Mouse (Mus musculus) cerebellum, adult 2 months (tissue): ENCODE measurements at regions not wholly inside any gene's neighbourhood (a gene's known extent, or its start where the extent isn't known, plus 50 kb on each side); places are given as distances from the start of the nearest gene placed in this dataset.

Experiments used
- DNase-seq, 2 experiments: peaks; one replicate each; pipeline ENCODE4 v3.0.0; 2021
- H3K27ac ChIP-seq: fragments of 200-500 bp; 2 replicates; pipeline ENCODE4 v1.5.1; 2012; ENCODE audit warnings: low read length, control low read depth, inconsistent platforms; ENCODE audit not compliant: insufficient read depth
- H3K27me3 ChIP-seq: fragments of 200-500 bp; 2 replicates; pipeline ENCODE4 v1.6.1; 2012; ENCODE audit warnings: inconsistent platforms, mild to moderate bottlenecking, low read length, moderate library complexity; ENCODE audit not compliant: control insufficient read depth, insufficient read depth
- H3K4me1 ChIP-seq: fragments of 200-500 bp; 2 replicates; pipeline ENCODE4 v1.6.1; 2011; ENCODE audit warnings: low read length; ENCODE audit not compliant: control insufficient read depth, insufficient read depth
- H3K4me3 ChIP-seq: fragments of 200-500 bp; replicated peaks from 2 replicates; pipeline ENCODE3; 2011; ENCODE audit warnings: mild to moderate bottlenecking, low read depth, low read length, control low read depth; ENCODE audit not compliant: insufficient read depth
- CTCF ChIP-seq: fragments of 200-500 bp; IDR thresholded peaks from 2 replicates; pipeline ENCODE4 v1.5.1; 2011; ENCODE audit warnings: low read depth, mild to moderate bottlenecking, control low read depth, low read length, moderate library complexity, borderline replicate concordance; ENCODE audit not compliant: insufficient read depth
- POLR2A ChIP-seq: fragments of 200-500 bp; IDR thresholded peaks from 2 replicates; pipeline ENCODE4 v1.6.1; 2011; ENCODE audit warnings: low read length, control low read depth, borderline replicate concordance; ENCODE audit not compliant: insufficient read depth
- WGBS: fragments of 180-500 bp; shearing (Covaris S2); methylation state at CpG from one replicate; pipeline ENCODE4 v1.1.7; 2018; 5-methylcytosine and 5-hydroxymethylcytosine counted together

DNA sequence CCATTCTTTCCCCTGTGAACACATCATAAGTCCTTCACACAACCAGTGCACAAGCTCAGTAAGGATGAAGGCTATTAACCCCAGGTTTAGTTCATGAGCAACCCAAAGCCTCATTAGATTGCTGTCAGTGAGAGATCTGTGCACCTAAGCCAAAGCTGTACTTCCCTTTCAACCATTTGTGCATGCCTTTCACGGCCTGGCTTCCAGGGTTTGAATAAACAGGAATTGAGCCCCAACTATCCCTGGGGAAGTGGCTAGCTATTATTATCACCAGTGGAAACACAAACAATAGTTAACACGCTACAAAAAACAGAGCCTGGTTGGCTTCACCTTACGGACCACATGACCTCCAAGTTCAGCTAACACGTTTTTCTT lies 104.9 kb downstream of the Tmsb4x start:
- TF ChIP-seq POLR2A (no peak), CTCF (no peak)
- no peak overlapping the region for H3K4me3 ChIP-seq
- 72% methylated on average over 4 of the region's 4 CpGs for WGBS
- no peaks in the 10 kb centered on the region for H3K4me1 ChIP-seq
- H3K27me3 ChIP-seq: no peaks in the 10 kb centered on the region
- no peak overlapping the region for H3K27ac ChIP-seq
- DNase-seq: no peak

DNA sequence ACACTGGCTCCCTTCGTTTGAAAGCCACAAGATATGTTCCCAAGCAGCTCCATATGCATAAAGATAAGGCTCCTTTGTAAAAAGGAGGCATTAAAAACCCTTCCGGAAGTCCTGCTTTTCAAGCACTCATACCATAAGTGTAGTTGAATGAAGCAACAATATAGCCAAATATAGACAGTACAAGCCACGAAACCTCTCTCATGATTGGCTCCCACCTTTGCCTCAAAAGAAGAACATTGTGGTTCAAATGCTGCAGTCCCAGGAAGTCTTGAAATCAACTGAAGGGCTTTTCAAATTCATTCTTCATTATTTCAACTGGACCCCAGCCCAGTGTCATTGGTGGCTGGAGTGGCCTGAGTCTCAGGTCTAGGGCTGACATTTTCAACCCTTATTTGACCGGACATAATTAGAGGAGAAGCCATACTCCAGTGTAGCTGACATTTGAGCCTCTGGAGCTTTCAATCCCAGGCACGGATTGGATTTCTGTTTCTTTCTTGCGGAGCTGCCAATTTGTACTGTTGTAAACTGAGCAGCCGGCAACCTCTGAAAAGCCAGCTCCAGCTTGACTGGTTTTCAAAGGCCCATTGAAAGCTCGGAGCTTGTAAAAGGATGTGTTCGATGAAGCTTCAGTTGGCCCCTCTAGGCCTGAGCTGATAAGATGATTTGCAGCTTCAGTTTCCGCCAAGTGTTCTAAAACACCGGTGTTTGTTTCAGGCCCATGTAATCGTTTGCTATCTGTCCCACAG lies 105.4 kb downstream of the Tmsb4x start:
- WGBS: 55% methylated on average over 12 of the region's 12 CpGs
- DNase-seq: no peak
- H3K4me3 ChIP-seq: no peak overlapping the region
- H3K4me1 ChIP-seq: no peaks in the 10 kb centered on the region
- TF ChIP-seq CTCF (no peak), POLR2A (no peak)
- no peak overlapping the region for H3K27ac ChIP-seq
- H3K27me3 ChIP-seq: no peaks in the 10 kb centered on the region

DNA sequence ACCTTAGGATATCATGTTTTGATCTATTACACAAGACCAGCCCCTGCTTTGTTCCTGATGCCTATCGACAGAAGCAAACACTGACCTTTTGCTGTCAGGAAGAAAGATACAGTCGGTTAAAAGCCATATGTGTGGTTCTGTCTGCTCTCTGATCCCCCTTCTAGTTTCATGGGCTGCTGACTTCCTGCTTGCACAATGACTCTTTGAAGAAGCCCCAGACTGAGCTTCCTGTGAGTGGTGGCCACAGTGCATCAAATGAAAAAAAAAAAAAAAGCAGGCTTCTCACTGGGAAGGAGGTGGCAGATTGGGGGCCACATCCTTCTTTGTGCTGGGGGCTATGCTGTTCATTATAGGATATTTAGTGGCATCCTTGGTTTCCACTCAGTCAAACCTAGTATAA lies 107.2 kb downstream of the Tmsb4x start:
- Histone ChIP-seq H3K4me3 (no peak overlapping the region), H3K4me1 (no peaks in the 10 kb centered on the region), H3K27me3 (no peaks in the 10 kb centered on the region), H3K27ac (no peak overlapping the region)
- TF ChIP-seq CTCF (no peak), POLR2A (no peak)
- no peak for DNase-seq
- WGBS: 77% methylated on average over 2 of the region's 2 CpGs

DNA sequence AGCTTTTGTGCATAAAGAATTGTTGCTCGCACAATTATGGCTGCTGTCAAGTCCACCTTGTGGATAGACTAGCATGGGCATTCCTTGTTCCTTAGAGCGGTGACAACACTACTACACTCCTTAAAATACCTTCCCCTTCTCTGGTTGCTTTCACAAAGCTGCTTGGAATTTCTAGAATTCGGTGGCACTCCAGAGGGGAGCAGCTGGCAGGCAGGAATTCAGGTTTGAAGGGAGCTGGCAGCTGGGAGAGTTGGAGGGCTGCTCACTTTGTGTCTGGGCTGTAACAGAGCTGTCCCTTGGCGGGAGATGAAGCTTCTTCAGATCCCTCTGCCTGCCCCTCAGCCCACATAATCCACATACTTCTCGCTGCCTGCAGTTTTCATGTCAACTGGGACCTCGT lies 109.7 kb downstream of the Tmsb4x start:
- TF ChIP-seq CTCF: no peak
- TF ChIP-seq POLR2A: no peak
- Histone ChIP-seq H3K27me3 (no peaks in the 10 kb centered on the region), H3K4me3 (no peak overlapping the region), H3K4me1 (no peaks in the 10 kb centered on the region), H3K27ac (no peak overlapping the region)
- DNase-seq: no peak
- 45% methylated on average over 6 of the region's 6 CpGs for WGBS

DNA sequence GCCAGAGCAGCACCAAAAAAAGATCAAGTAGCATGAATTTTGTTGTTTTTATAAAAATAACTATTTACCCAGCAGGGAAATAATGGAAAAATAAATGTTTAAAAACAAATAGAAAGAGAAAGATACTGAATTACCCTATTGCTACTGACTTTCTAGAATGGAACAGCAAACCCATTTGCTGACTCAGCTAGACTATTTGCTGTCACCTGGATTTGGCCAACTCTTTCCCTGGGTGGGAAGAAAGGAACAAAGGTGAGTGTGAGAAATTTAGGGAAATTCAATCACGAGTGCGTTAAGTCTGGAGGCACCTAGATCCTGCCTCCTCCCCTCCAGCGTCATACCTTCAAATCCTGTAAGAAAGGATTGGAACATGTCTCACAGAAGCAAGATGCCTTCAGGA lies 110.2 kb downstream of the Tmsb4x start:
- 83% methylated on average over 3 of the region's 3 CpGs for WGBS
- Histone ChIP-seq H3K27me3 (no peaks in the 10 kb centered on the region), H3K4me3 (no peak overlapping the region), H3K27ac (no peak overlapping the region), H3K4me1 (no peaks in the 10 kb centered on the region)
- no peak for TF ChIP-seq POLR2A
- TF ChIP-seq CTCF: no peak
- DNase-seq: no peak

DNA sequence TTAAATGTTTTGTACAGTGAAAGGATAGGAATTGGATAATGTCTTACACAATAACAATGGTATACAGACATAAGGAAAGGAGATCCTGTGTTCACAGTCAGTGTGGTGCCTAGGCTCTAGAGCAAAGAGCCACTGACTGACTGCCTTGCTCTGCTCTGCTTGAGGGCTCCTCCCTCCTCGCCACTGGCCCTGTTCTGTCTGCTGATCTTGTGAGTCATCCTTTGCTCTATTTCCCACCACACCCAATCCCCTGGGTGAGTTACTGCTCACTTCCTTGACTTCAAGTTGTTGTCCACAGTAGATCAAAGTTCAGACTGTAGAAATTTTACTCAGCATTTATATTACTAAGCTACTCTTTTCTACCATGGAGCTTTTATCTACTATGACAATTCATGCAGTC lies 117.3 kb downstream of the Tmsb4x start:
- 85% methylated on average over 1 of the region's 1 CpGs for WGBS
- DNase-seq: no peak
- Histone ChIP-seq H3K27ac (no peak overlapping the region), H3K4me3 (no peak overlapping the region), H3K27me3 (no peaks in the 10 kb centered on the region), H3K4me1 (no peaks in the 10 kb centered on the region)
- TF ChIP-seq POLR2A: no peak
- no peak for TF ChIP-seq CTCF

DNA sequence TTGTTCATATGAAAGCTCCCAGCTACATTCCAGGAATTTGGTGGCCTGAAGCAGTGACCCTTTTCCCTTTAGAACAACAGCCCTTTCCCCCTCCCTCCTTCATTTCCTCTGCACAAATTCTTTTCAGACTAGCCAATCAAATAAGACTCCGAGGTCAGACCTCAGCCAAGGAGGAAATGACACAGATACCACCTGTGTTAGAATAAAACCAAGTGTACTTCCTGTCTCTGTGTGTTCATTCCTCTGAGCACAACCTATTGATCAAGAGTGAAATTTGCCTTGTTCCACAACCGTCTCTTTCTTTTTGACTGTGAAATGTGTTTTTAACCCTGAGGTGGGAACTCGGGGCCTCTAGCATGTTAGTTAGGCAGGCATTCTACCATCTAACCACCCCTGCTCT lies 120.2 kb downstream of the Tmsb4x start:
- Histone ChIP-seq H3K4me1 (no peaks in the 10 kb centered on the region), H3K4me3 (no peak overlapping the region), H3K27ac (no peak overlapping the region), H3K27me3 (no peaks in the 10 kb centered on the region)
- TF ChIP-seq POLR2A (no peak), CTCF (no peak)
- no peak for DNase-seq
- WGBS: 60% methylated on average over 3 of the region's 3 CpGs

DNA sequence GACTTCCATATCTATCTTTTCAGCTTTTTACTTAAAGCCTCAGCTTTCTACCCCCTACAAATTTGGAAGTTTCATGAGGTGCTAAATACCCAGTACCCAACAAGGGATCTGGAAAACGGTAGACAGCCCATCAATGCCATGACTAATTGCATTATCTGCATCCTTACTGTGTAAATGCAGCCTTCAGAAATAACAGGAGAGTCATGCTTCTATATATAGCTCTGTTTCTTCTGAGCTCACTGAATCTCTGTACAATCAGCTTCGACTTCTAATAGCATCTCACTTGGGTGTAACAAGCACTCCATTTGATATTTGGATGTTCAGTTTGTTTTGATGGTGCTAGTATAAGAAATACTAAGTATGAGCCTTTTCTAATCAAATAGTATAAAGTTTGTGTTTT lies 120.7 kb downstream of the Tmsb4x start:
- no peak overlapping the region for H3K27ac ChIP-seq
- H3K4me1 ChIP-seq: no peaks in the 10 kb centered on the region
- no peak for TF ChIP-seq POLR2A
- TF ChIP-seq CTCF: no peak
- H3K27me3 ChIP-seq: no peaks in the 10 kb centered on the region
- no peak for DNase-seq
- no peak overlapping the region for H3K4me3 ChIP-seq
- 8% methylated on average over 2 of the region's 2 CpGs for WGBS

DNA sequence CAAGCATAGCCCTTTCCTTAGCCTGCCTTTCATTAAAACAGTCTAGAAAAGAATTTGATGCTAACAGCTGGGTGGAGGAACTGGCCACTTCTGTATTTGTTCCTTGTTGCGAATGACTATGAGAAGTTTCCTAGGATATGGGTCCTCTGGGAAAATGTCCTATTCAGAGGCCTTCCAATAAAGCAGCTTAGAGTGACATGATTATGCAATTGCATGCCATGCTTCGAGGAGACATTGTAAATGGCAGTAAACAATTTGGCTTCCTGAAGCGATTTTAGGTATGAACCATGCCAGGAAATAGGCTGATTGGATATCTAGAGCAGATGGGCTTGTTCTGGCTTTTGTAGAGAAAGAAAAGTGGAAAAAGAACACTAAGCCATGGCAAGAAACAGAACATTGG lies 128.3 kb downstream of the Tmsb4x start:
- H3K4me1 ChIP-seq: no peaks in the 10 kb centered on the region
- H3K27me3 ChIP-seq: no peaks in the 10 kb centered on the region
- no peak overlapping the region for H3K27ac ChIP-seq
- H3K4me3 ChIP-seq: no peak overlapping the region
- TF ChIP-seq POLR2A (no peak), CTCF (no peak)
- WGBS: 21% methylated on average over 3 of the region's 3 CpGs
- no peak for DNase-seq
